Mouse (Mus musculus) large intestine, adult 2 months (tissue): ENCODE measurements at regions not wholly inside any gene's neighbourhood (a gene's known extent, or its start where the extent isn't known, plus 50 kb on each side); places are given as distances from the start of the nearest gene placed in this dataset.

ENCODE experiments used
- DNase-seq: peaks from one replicate; pipeline ENCODE4 v3.0.0-alpha.2; 2012; ENCODE audit warnings: low read depth, low spot score
- WGBS: fragments of 180-500 bp; shearing (Covaris S2); methylation state at CpG from one replicate; pipeline ENCODE4 v1.1.7; 2018; 5-methylcytosine and 5-hydroxymethylcytosine counted together

- WGBS = 29% methylated on average over 2 of the region's 2 CpGs
- peak; percentile 6 for DNase-seq
Measured at GRCm38 (mm10) chr3:12508685-12509084, 1971.8 kb upstream of the Slc7a12 start.
